Mouse (Mus musculus) G1E (cell line): ENCODE results near the gene Fam160a1. TPM values are rescaled to one million over a fixed set of nuclear protein-coding genes. Genes with fewer than 3 reads are reported as not detected.

Source experiments
- ATAC-seq: 2 replicates; pipeline ENCODE4 v1.8.0; 2016; ENCODE audit warnings: mild to moderate bottlenecking; ENCODE audit not compliant: insufficient number of reproducible peaks, poor library complexity, low FRiP score, severe bottlenecking; ENCODE audit errors: extremely low read depth
- DNase-seq: peaks from one replicate; pipeline ENCODE4 v3.0.0; 2012; ENCODE audit warnings: low spot score
- H3K27me3 ChIP-seq: 2 replicates; pipeline ENCODE4 v1.6.1; 2012; ENCODE audit warnings: mild to moderate bottlenecking, low read length, inconsistent platforms; ENCODE audit not compliant: insufficient read depth
- H3K36me3 ChIP-seq: replicated peaks from 2 replicates; pipeline ENCODE3; 2012; ENCODE audit warnings: mild to moderate bottlenecking, inconsistent platforms
- H3K4me1 ChIP-seq: 2 replicates; pipeline ENCODE4 v1.6.1; 2012; ENCODE audit warnings: low read depth, low read length, inconsistent platforms, mixed read lengths; ENCODE audit not compliant: insufficient read depth
- H3K4me3 ChIP-seq: 2 replicates; pipeline ENCODE4 v1.5.1; 2012; ENCODE audit warnings: low read depth, mild to moderate bottlenecking, inconsistent platforms, low read length, moderate library complexity, mixed read lengths
- H3K9me3 ChIP-seq: replicated peaks from 2 replicates; pipeline ENCODE4 v1.6.1; 2012; ENCODE audit warnings: inconsistent platforms
- CTCF ChIP-seq: IDR thresholded peaks from 2 replicates; pipeline ENCODE4 v1.5.1; 2012; ENCODE audit warnings: low read depth, low read length, inconsistent platforms, mixed read lengths
- GATA1 ChIP-seq: IDR thresholded peaks from 2 replicates; pipeline ENCODE4 v1.6.1; 2012; ENCODE audit warnings: borderline replicate concordance, low read length, inconsistent platforms, mixed read lengths
- GATA2 ChIP-seq: IDR thresholded peaks from 2 replicates; pipeline ENCODE4 v1.6.1; 2012; ENCODE audit warnings: low read depth, low read length, inconsistent platforms, borderline replicate concordance
- POLR2AphosphoS5 ChIP-seq: IDR thresholded peaks from 2 replicates; pipeline ENCODE4 v1.6.1; 2012; ENCODE audit warnings: low read depth, low read length, inconsistent platforms; ENCODE audit not compliant: insufficient replicate concordance
- TAL1 ChIP-seq: conservative IDR thresholded peaks from 2 replicates; pipeline ENCODE4 v1.6.1; 2012; ENCODE audit warnings: low read depth, low read length, inconsistent platforms, mixed read lengths
- polyA plus RNA-seq: library from polyadenylated mRNA; stranded (reverse); fragments of >175 nt; gene quantifications from 2 replicates; pipeline ENCODE4 v1.2.3, GENCODE M21; 2012
- total RNA-seq, 2 experiments: library from RNA; stranded (forward) in 1 of 2; stranded (reverse) in 1 of 2; fragments of 200-1000 nt in 1 of 2; fragments of >200 nt in 1 of 2; fragmentation: Nextera tagmentation in 1 of 2; gene quantifications; 2 replicates each; pipeline ENCODE4 v1.2.3; 2014 to 2017

The Fam160a1 gene
- total RNA-seq (2014; fragmentation: Nextera tagmentation) (not detected in 2 replicates), total RNA-seq (2017) (0.16 TPM in 1 of 2 replicates, not detected in the other), polyA plus RNA-seq (not detected in 2 replicates)

- ATAC-seq: no peak
- TF ChIP-seq POLR2AphosphoS5 (no peak), TAL1 (no peak), CTCF (no peak), GATA1 (no peak), GATA2 (no peak)
Measured at GRCm38 (mm10) chr3:85817191-85817590, at the start of gene Fam160a1. Gene Fam160a1, minus strand, starts transcription at chr3:85817291.

DNA sequence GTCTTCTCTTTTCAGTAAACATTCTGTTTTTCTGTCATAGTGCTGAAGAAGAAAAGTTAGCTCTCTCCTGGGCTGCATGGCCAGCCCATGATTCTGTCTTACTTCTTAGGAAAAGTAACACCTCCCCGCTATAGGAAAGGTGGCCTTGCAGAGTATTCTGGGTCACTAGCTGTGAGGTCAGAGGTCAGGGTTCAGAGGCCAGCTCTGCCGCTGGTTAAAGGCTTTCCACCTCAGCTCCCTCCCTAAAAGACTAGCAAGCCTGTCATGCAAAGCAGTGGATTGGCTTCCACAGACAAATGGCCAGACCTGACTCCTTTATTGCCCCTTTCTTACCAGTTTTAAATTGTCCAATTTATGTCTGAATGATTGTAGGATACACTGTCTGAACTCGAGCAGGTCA lies 46.9 kb upstream of the Fam160a1 start:
- Histone ChIP-seq H3K9me3 (0 out of 2 replicates have a peak, but pooled peaks cover 2% of the 10 kb centered on the region), H3K4me3 (no peak overlapping the region), H3K27me3 (no peaks in the 10 kb centered on the region), H3K36me3 (no peaks in the 10 kb centered on the region), H3K4me1 (no peaks in the 10 kb centered on the region)
- ATAC-seq (no peak), DNase-seq (no peak)
- no peak for TF ChIP-seq TAL1
- TF ChIP-seq POLR2AphosphoS5: no peak
- no peak for TF ChIP-seq GATA2
- no peak for TF ChIP-seq GATA1
- no peak for TF ChIP-seq CTCF

More at GRCm38 (mm10) chr3:85817191-85817590, at the start of gene Fam160a1:
- 0 out of 2 replicates have a peak, but pooled peaks cover under 1% of the 10 kb centered on the region for H3K27me3 ChIP-seq
- H3K9me3 ChIP-seq: no peaks in the 10 kb centered on the region
- H3K4me1 ChIP-seq: no peaks in the 10 kb centered on the region
- DNase-seq: no peak
- H3K36me3 ChIP-seq: no peaks in the 10 kb centered on the region
- H3K4me3 ChIP-seq: no peak within 1 kb of the TSS

DNA sequence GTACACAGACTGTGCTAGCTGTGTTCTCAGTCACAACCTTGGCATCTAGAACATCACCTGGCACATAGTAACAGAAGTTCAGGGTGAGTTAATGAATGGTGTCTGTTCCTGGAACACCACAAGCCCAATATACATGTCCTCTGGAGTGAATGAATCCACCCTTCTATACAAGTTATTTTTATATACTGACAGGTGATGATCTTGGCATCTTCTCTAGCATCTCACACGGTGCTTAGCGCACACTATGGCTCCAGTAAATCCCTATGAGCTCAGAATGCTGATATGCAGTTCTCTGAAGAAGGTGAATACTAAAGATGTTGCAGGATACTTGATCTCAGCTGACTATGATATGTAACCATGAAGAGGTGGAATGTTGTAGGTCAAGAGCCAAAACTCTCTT lies 45.8 kb upstream of the Fam160a1 start:
- no peaks in the 10 kb centered on the region for H3K36me3 ChIP-seq
- H3K9me3 ChIP-seq: no peaks in the 10 kb centered on the region
- H3K4me3 ChIP-seq: no peak overlapping the region
- no peaks in the 10 kb centered on the region for H3K27me3 ChIP-seq
- ATAC-seq (no peak), DNase-seq (no peak)
- no peaks in the 10 kb centered on the region for H3K4me1 ChIP-seq
- no peak for TF ChIP-seq POLR2AphosphoS5
- TF ChIP-seq GATA1: no peak
- TF ChIP-seq CTCF: no peak
- TF ChIP-seq TAL1: no peak

- no peak overlapping the region for H3K4me3 ChIP-seq
- no peaks in the 10 kb centered on the region for H3K36me3 ChIP-seq
- ATAC-seq (no peak), DNase-seq (no peak)
- no peak for TF ChIP-seq POLR2AphosphoS5
- no peak for TF ChIP-seq TAL1
- no peak for TF ChIP-seq GATA2
- TF ChIP-seq CTCF: no peak
- TF ChIP-seq GATA1: no peak
- no peaks in the 10 kb centered on the region for H3K9me3 ChIP-seq
- H3K27me3 ChIP-seq: no peaks in the 10 kb centered on the region
- no peaks in the 10 kb centered on the region for H3K4me1 ChIP-seq
Measured at GRCm38 (mm10) chr3:85860996-85861395, 43.9 kb upstream of the Fam160a1 start.

- Histone ChIP-seq H3K4me1 (no peaks in the 10 kb centered on the region), H3K9me3 (no peaks in the 10 kb centered on the region), H3K27me3 (no peaks in the 10 kb centered on the region), H3K4me3 (no peak overlapping the region), H3K36me3 (no peaks in the 10 kb centered on the region)
- ATAC-seq (no peak), DNase-seq (no peak)
- no peak for TF ChIP-seq POLR2AphosphoS5
- no peak for TF ChIP-seq TAL1
- no peak for TF ChIP-seq CTCF
- TF ChIP-seq GATA2: no peak
- no peak for TF ChIP-seq GATA1
Measured at GRCm38 (mm10) chr3:85859311-85859710, 42.2 kb upstream of the Fam160a1 start.

- no peak overlapping the region for H3K4me3 ChIP-seq
- H3K27me3 ChIP-seq: no peaks in the 10 kb centered on the region
- no peaks in the 10 kb centered on the region for H3K4me1 ChIP-seq
- DNase-seq (no peak), ATAC-seq (no peak)
- TF ChIP-seq POLR2AphosphoS5: no peak
- H3K9me3 ChIP-seq: no peaks in the 10 kb centered on the region
- no peaks in the 10 kb centered on the region for H3K36me3 ChIP-seq
Measured at GRCm38 (mm10) chr3:85858140-85859135, 41.3 kb upstream of the Fam160a1 start.
